Mouse (Mus musculus) C2C12 (cell line): ENCODE data around the gene Tcte1.
A peak's percentile ranks its signal among the peaks of the same experiment; 100 is the strongest.

ENCODE experiments used
- CTCF ChIP-seq: IDR thresholded peaks from one replicate; pipeline ENCODE4 v1.5.1; 2011; ENCODE audit not compliant: control insufficient read depth, insufficient read depth, insufficient read length
- MAX ChIP-seq: IDR thresholded peaks from one replicate; pipeline ENCODE4 v1.6.1; 2011; ENCODE audit warnings: mild to moderate bottlenecking, control low read depth
- MYOD1 ChIP-seq: IDR thresholded peaks from one replicate; pipeline ENCODE4 v1.6.1; 2011; ENCODE audit warnings: low read depth; ENCODE audit not compliant: control insufficient read depth, insufficient read length

DNA sequence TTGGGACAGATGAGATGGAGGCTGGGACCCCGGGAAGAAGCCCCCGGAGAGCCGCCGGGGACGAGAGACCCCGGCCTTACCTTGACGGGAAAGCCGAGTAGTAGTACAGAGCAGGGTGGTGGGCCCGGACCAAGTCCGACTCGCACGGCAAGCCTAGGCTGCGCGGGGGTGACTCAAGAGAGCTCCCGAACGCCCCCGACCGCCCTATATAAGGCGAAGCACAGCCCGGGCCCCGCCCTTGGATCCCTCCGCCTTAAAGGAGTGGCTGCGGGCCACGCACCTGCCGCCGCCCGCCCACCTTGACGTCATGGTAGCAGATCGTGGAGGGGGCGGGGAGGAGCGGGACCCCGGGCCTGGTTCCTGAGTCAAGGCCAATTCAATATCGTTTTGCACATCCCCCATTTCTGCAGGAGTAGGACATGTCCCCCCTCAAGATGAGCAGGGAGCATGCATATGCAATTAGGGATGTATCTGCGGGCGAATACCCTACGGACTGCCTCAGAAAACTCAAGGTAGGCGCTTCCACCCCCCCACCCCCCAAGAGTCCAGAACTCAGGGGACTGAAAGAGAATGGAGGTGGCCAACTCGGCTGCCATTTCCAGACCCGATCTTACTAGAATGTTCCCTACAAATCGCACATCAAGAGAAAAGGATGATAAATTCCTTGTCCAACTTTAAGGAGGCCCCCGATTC is 50.0 kb downstream of the Tcte1 start, which contains the start of gene Hsp90ab1:
- TF ChIP-seq CTCF (no peak), MYOD1 (peak; percentile 4), MAX (no peak)
